Mouse (Mus musculus): ENCODE data around the gene Fancd2.
A peak's percentile ranks its signal among the peaks of the same experiment; 100 is the strongest.

Gene Fancd2

DNA sequence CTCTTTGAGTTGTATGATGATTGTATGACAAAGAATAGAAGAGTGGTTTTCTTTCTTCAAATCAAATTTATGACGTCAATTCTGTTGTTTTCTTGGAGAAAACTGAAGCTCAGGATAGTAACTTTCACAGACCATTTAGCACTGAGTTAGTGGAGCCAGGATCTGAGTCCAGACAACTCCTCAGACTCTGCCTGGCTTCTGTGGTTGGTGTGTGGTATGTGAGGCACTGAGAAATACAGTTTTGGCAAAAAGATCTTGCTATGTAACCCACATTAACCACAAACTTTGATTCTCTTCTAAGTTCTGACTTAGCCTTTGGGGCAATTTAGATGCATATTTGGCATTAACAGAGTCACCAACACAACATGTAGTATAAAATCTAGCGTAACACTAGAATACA, 61.2 kb downstream of the Fancd2 start:
- Histone ChIP-seq H3K27me3 (ENCODE audit: insufficient read depth, low read length) (no peaks in the 10 kb centered on the region), H3K4me3 (replicated peaks; ENCODE audit: low read length) (no peak overlapping the region), H3K9me3 (ENCODE audit: low read length) (no peaks in the 10 kb centered on the region), H3K36me3 (ENCODE audit: insufficient read depth, low read length) (peaks cover 92% of the 10 kb centered on the region), H3K4me1 (replicated peaks; ENCODE audit: low read depth, low read length) (peaks cover 6% of the 10 kb centered on the region)
- TF ChIP-seq CTCF (conservative IDR thresholded peaks at IDR 0.05; ENCODE audit: low read length) (no peak), NANOG (IDR thresholded peaks at IDR 0.05; ENCODE audit: borderline replicate concordance, low read length) (no peak), POU5F1 (IDR thresholded peaks at IDR 0.05; ENCODE audit: borderline replicate concordance, low read length) (no peak)

DNA sequence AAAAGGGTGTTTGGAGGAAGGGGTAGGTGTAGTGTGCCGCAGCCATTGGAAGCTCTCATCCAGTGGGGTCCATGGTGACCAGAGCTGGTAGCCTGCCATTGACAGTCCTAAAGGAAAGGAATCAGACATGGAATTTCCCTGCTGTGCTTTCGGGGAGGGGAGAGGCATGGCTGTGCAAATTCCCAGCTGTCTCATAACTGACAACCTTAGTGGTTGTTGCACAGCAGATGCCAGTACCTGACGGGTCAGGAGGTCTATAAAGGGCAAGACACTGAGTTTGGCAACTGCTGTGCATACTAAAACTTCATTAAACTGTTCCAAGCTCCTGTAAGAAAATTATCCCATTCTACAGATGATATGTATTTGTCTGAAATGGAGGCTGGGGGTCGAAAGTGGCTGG, 66.5 kb downstream of the Fancd2 start:
- Histone ChIP-seq H3K36me3 (ENCODE audit: insufficient read depth, low read length) (peaks cover 57% of the 10 kb centered on the region), H3K27me3 (ENCODE audit: insufficient read depth, low read length) (no peaks in the 10 kb centered on the region), H3K4me1 (replicated peaks; ENCODE audit: low read depth, low read length) (peaks cover 47% of the 10 kb centered on the region), H3K9me3 (ENCODE audit: low read length) (no peaks in the 10 kb centered on the region), H3K4me3 (replicated peaks; ENCODE audit: low read length) (no peak overlapping the region)
- TF ChIP-seq NANOG (IDR thresholded peaks at IDR 0.05; ENCODE audit: borderline replicate concordance, low read length) (no peak), CTCF (conservative IDR thresholded peaks at IDR 0.05; ENCODE audit: low read length) (no peak), POU5F1 (IDR thresholded peaks at IDR 0.05; ENCODE audit: borderline replicate concordance, low read length) (no peak)

DNA sequence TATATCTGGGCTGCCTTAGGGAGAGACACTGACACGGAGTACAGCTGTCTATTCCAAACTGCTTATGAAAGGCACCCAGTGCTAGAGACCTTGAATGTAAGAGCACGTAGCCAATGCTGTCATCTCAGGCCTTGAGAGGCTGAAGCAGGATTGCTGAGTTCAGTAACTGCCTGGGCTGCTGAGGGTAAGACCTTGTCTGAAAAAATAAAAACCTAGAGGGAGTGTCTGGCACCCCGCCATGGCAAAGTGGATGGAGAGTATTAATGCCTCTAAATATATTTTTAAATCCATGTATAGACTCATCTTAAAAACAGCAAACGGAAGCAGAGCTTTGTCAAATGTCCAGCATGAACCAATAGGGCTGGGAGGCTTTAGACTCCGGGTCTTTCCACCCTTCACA, 68.4 kb downstream of the Fancd2 start:
- Histone ChIP-seq H3K9me3 (ENCODE audit: low read length) (no peaks in the 10 kb centered on the region), H3K4me1 (replicated peaks; ENCODE audit: low read depth, low read length) (peaks cover 56% of the 10 kb centered on the region), H3K4me3 (replicated peaks; ENCODE audit: low read length) (peak overlapping the region; percentile 68), H3K27me3 (ENCODE audit: insufficient read depth, low read length) (no peaks in the 10 kb centered on the region), H3K36me3 (ENCODE audit: insufficient read depth, low read length) (peaks cover 39% of the 10 kb centered on the region)
- TF ChIP-seq NANOG (IDR thresholded peaks at IDR 0.05; ENCODE audit: borderline replicate concordance, low read length) (no peak), CTCF (conservative IDR thresholded peaks at IDR 0.05; ENCODE audit: low read length) (no peak), POU5F1 (IDR thresholded peaks at IDR 0.05; ENCODE audit: borderline replicate concordance, low read length) (no peak)

GRCm38 (mm10) chr6:113600543-113601139, 69.2 kb downstream of the Fancd2 start, which contains the start of gene Fancd2os:
Gene Fancd2os, minus strand, starts transcription at chr6:113600715.
- TF ChIP-seq NANOG (IDR thresholded peaks at IDR 0.05; ENCODE audit: borderline replicate concordance, low read length) (0 out of 2 replicates have a peak, but pooled peaks have one; percentile 7), CTCF (conservative IDR thresholded peaks at IDR 0.05; ENCODE audit: low read length) (no peak)
- H3K36me3 ChIP-seq (ENCODE audit: insufficient read depth, low read length): peaks cover 33% of the 10 kb centered on the region
- no peaks in the 10 kb centered on the region for H3K27me3 ChIP-seq (ENCODE audit: insufficient read depth, low read length)
- H3K4me1 ChIP-seq (replicated peaks; ENCODE audit: low read depth, low read length): peaks cover 61% of the 10 kb centered on the region
- no peaks in the 10 kb centered on the region for H3K9me3 ChIP-seq (ENCODE audit: low read length)
- H3K4me3 ChIP-seq (replicated peaks; ENCODE audit: low read length): peak within 1 kb of the TSS; percentile 68

- H3K4me1 ChIP-seq (replicated peaks; ENCODE audit: low read depth, low read length): peaks cover 70% of the 10 kb centered on the region
- H3K4me3 ChIP-seq (replicated peaks; ENCODE audit: low read length): no peak overlapping the region
- no peaks in the 10 kb centered on the region for H3K9me3 ChIP-seq (ENCODE audit: low read length)
- no peaks in the 10 kb centered on the region for H3K27me3 ChIP-seq (ENCODE audit: insufficient read depth, low read length)
- H3K36me3 ChIP-seq (ENCODE audit: insufficient read depth, low read length): peaks cover 34% of the 10 kb centered on the region
- no peak for TF ChIP-seq CTCF (conservative IDR thresholded peaks at IDR 0.05; ENCODE audit: low read length)
- TF ChIP-seq POU5F1 (IDR thresholded peaks at IDR 0.05; ENCODE audit: borderline replicate concordance, low read length): no peak
- no peak for TF ChIP-seq NANOG (IDR thresholded peaks at IDR 0.05; ENCODE audit: borderline replicate concordance, low read length)
These were observed 71.3 kb downstream of the Fancd2 start for GRCm38 (mm10) chr6:113602821-113603220.

GRCm38 (mm10) chr6:113603993-113604392, 72.5 kb downstream of the Fancd2 start:
- TF ChIP-seq CTCF (conservative IDR thresholded peaks at IDR 0.05; ENCODE audit: low read length): no peak
- no peak for TF ChIP-seq POU5F1 (IDR thresholded peaks at IDR 0.05; ENCODE audit: borderline replicate concordance, low read length)
- TF ChIP-seq NANOG (IDR thresholded peaks at IDR 0.05; ENCODE audit: borderline replicate concordance, low read length): no peak
- Histone ChIP-seq H3K9me3 (ENCODE audit: low read length) (no peaks in the 10 kb centered on the region), H3K27me3 (ENCODE audit: insufficient read depth, low read length) (no peaks in the 10 kb centered on the region), H3K4me3 (replicated peaks; ENCODE audit: low read length) (peak overlapping the region; percentile 97), H3K4me1 (replicated peaks; ENCODE audit: low read depth, low read length) (peaks cover 78% of the 10 kb centered on the region), H3K36me3 (ENCODE audit: insufficient read depth, low read length) (peaks cover 34% of the 10 kb centered on the region)

- no peaks in the 10 kb centered on the region for H3K27me3 ChIP-seq (ENCODE audit: insufficient read depth, low read length)
- H3K4me1 ChIP-seq (replicated peaks; ENCODE audit: low read depth, low read length): peaks cover 77% of the 10 kb centered on the region
- peak within 1 kb of the TSS; percentile 97 for H3K4me3 ChIP-seq (replicated peaks; ENCODE audit: low read length)
- H3K36me3 ChIP-seq (ENCODE audit: insufficient read depth, low read length): peaks cover 38% of the 10 kb centered on the region
- TF ChIP-seq CTCF (conservative IDR thresholded peaks at IDR 0.05; ENCODE audit: low read length) (peak; percentile 52), NANOG (IDR thresholded peaks at IDR 0.05; ENCODE audit: borderline replicate concordance, low read length) (no peak)
- H3K9me3 ChIP-seq (ENCODE audit: low read length): no peaks in the 10 kb centered on the region
These were observed 73.1 kb downstream of the Fancd2 start, which contains the start of gene Brk1 for GRCm38 (mm10) chr6:113604432-113605223. Gene Brk1, plus strand, starts transcription at chr6:113604772.

- no peaks in the 10 kb centered on the region for H3K9me3 ChIP-seq (ENCODE audit: low read length)
- H3K4me3 ChIP-seq (replicated peaks; ENCODE audit: low read length): peak overlapping the region; percentile 97
- peaks cover 42% of the 10 kb centered on the region for H3K36me3 ChIP-seq (ENCODE audit: insufficient read depth, low read length)
- TF ChIP-seq POU5F1 (IDR thresholded peaks at IDR 0.05; ENCODE audit: borderline replicate concordance, low read length): no peak
- TF ChIP-seq CTCF (conservative IDR thresholded peaks at IDR 0.05; ENCODE audit: low read length): no peak
- no peak for TF ChIP-seq NANOG (IDR thresholded peaks at IDR 0.05; ENCODE audit: borderline replicate concordance, low read length)
- no peaks in the 10 kb centered on the region for H3K27me3 ChIP-seq (ENCODE audit: insufficient read depth, low read length)
- H3K4me1 ChIP-seq (replicated peaks; ENCODE audit: low read depth, low read length): peaks cover 77% of the 10 kb centered on the region
These were observed 73.7 kb downstream of the Fancd2 start for GRCm38 (mm10) chr6:113605224-113605545.
